Mouse (Mus musculus) MEL (cell line): ENCODE measurements around the gene Arrb1. TPM values are rescaled to one million over a fixed set of nuclear protein-coding genes. Genes with fewer than 3 reads are reported as not detected.

ENCODE experiments used
- DNase-seq: peaks from one replicate; pipeline ENCODE4 v3.0.0; 2011; ENCODE audit warnings: low read depth, low spot score
- H3K27ac ChIP-seq: 2 replicates; pipeline ENCODE4 v1.5.1; 2012; ENCODE audit warnings: low read depth, mild to moderate bottlenecking, control low read depth, low read length, moderate library complexity; ENCODE audit not compliant: control insufficient read depth
- H3K27me3 ChIP-seq, 2 experiments: fragments of 150-350 bp in 1 of 2; sonication (generic) in 1 of 2; 2 replicates each; pipeline ENCODE4 v1.6.1; 2012; ENCODE audit warnings: low read length in 2 of 2, mild to moderate bottlenecking in 2 of 2, improper control_type of control experiment in 1 of 2, moderate library complexity in 1 of 2; ENCODE audit not compliant: insufficient read depth in 2 of 2, control insufficient read depth in 1 of 2
- H3K36me3 ChIP-seq, 2 experiments: 2 replicates each; pipeline ENCODE4 v1.6.1; 2012 to 2014; ENCODE audit warnings: low read length in 2 of 2, improper control_type of control experiment in 1 of 2, inconsistent platforms in 1 of 2, mild to moderate bottlenecking in 1 of 2; ENCODE audit not compliant: insufficient read depth in 2 of 2, control insufficient read depth in 1 of 2
- H3K4me1 ChIP-seq, 2 experiments: fragments of 150-350 bp in 1 of 2; sonication (generic) in 1 of 2; 2 replicates each; pipeline ENCODE4 v1.6.1; 2012; ENCODE audit warnings: low read length in 2 of 2, improper control_type of control experiment in 1 of 2, mild to moderate bottlenecking in 1 of 2; ENCODE audit not compliant: insufficient read depth in 2 of 2, control insufficient read depth in 1 of 2
- H3K4me3 ChIP-seq, 2 experiments: fragments of 150-350 bp in 1 of 2; sonication (generic) in 1 of 2; 2 replicates each; pipeline ENCODE4 v1.5.1; 2012; ENCODE audit warnings: low read depth in 2 of 2, low read length in 2 of 2, mild to moderate bottlenecking in 2 of 2, moderate library complexity in 2 of 2, control low read depth in 1 of 2, improper control_type of control experiment in 1 of 2; ENCODE audit not compliant: control insufficient read depth in 1 of 2, insufficient read depth in 1 of 2
- H3K79me2 ChIP-seq: 2 replicates; pipeline ENCODE4 v1.6.1; 2012; ENCODE audit warnings: mild to moderate bottlenecking, low read length, moderate library complexity; ENCODE audit not compliant: control insufficient read depth, poor library complexity, insufficient read depth
- H3K9ac ChIP-seq: 2 replicates; pipeline ENCODE4 v1.6.1; 2012; ENCODE audit warnings: low read depth, mild to moderate bottlenecking, control low read depth, low read length, moderate library complexity; ENCODE audit not compliant: control insufficient read depth, poor library complexity, severe bottlenecking
- H3K9me3 ChIP-seq: fragments of 150-350 bp; sonication (generic); replicated peaks from 2 replicates; pipeline ENCODE4 v1.6.1; 2012; ENCODE audit warnings: mild to moderate bottlenecking, low read length, improper control_type of control experiment, moderate library complexity; ENCODE audit not compliant: insufficient read depth
- ELF1 ChIP-seq: IDR thresholded peaks from 2 replicates; pipeline ENCODE4 v1.6.1; 2014; ENCODE audit warnings: low read depth, mild to moderate bottlenecking, inconsistent platforms, low read length, improper control_type of control experiment, moderate library complexity
- JUND ChIP-seq: IDR thresholded peaks from 2 replicates; pipeline ENCODE4 v1.6.1; 2011; ENCODE audit warnings: low read depth, mild to moderate bottlenecking, improper control_type of control experiment, low read length
- RCOR1 ChIP-seq: IDR thresholded peaks from 2 replicates; pipeline ENCODE4 v1.6.1; 2012; ENCODE audit warnings: low read depth, mild to moderate bottlenecking, inconsistent platforms, low read length, improper control_type of control experiment
- SMC3 ChIP-seq: IDR thresholded peaks from 2 replicates; pipeline ENCODE4 v1.6.1; 2011; ENCODE audit warnings: low read depth, low read length, improper control_type of control experiment
- TBP ChIP-seq: IDR thresholded peaks from 2 replicates; pipeline ENCODE4 v1.8.0; 2011; ENCODE audit warnings: low read depth, low read length, improper control_type of control experiment
- USF1 ChIP-seq: IDR thresholded peaks from 2 replicates; pipeline ENCODE4 v1.6.1; 2014; ENCODE audit warnings: low read depth, mild to moderate bottlenecking, inconsistent platforms, low read length, improper control_type of control experiment, moderate library complexity
- ZNF384 ChIP-seq: IDR thresholded peaks from 2 replicates; pipeline ENCODE4 v1.6.1; 2012; ENCODE audit warnings: low read depth, mild to moderate bottlenecking, inconsistent platforms, low read length, improper control_type of control experiment
- polyA plus RNA-seq, 2 experiments: library from polyadenylated mRNA; stranded (reverse) in 1 of 2; unstranded in 1 of 2; fragments of >175 nt in 1 of 2; fragments of >200 nt in 1 of 2; gene quantifications; 2 replicates each; pipeline versions ENCODE4 v1.2.1 to v1.2.4; 2012; ENCODE audit warnings: low replicate concordance in 2 of 2, low read depth in 1 of 2; ENCODE audit not compliant: insufficient read length in 2 of 2, insufficient read depth in 1 of 2, missing spikeins in 1 of 2
- total RNA-seq: library from RNA; depleted of rRNA; stranded (reverse); fragments of 300-350 nt; gene quantifications from 2 replicates; pipeline ENCODE4 v1.2.3, GENCODE M21; 2012

Arrb1 gene
- total and polyA plus RNA-seq, 3 experiments, result 27.0 to 67.7 (median 62.7) TPM

- Histone ChIP-seq H3K79me2 (peaks cover under 1% of the 10 kb centered on the region; the same call in 1 of the 2 replicates), H3K9me3 (no peaks in the 10 kb centered on the region), H3K27me3 (no peaks in the 10 kb centered on the region), H3K36me3 (peaks cover 0 to 9% of the 10 kb centered on the region in 2 experiments; a peak in 3 of 4 replicates)
- peak; percentile 68 for DNase-seq
- TF ChIP-seq USF1 (no peak), ELF1 (peak; percentile 55; the same call in 1 of the 2 replicates)
- TF ChIP-seq, all 39 proteins: peak for 1
- Histone ChIP-seq H3K4me3 (no peak overlapping the region), H3K27ac (peak overlapping the region; percentile 50; the same call in 1 of the 2 replicates), H3K4me1 (peaks cover 6 to 12% of the 10 kb centered on the region in 2 experiments), H3K9ac (peak overlapping the region; percentile 18; the same call in 1 of the 2 replicates)
Measured at GRCm38 (mm10) chr7:99545885-99546745, 10.8 kb downstream of the Arrb1 start.

DNA sequence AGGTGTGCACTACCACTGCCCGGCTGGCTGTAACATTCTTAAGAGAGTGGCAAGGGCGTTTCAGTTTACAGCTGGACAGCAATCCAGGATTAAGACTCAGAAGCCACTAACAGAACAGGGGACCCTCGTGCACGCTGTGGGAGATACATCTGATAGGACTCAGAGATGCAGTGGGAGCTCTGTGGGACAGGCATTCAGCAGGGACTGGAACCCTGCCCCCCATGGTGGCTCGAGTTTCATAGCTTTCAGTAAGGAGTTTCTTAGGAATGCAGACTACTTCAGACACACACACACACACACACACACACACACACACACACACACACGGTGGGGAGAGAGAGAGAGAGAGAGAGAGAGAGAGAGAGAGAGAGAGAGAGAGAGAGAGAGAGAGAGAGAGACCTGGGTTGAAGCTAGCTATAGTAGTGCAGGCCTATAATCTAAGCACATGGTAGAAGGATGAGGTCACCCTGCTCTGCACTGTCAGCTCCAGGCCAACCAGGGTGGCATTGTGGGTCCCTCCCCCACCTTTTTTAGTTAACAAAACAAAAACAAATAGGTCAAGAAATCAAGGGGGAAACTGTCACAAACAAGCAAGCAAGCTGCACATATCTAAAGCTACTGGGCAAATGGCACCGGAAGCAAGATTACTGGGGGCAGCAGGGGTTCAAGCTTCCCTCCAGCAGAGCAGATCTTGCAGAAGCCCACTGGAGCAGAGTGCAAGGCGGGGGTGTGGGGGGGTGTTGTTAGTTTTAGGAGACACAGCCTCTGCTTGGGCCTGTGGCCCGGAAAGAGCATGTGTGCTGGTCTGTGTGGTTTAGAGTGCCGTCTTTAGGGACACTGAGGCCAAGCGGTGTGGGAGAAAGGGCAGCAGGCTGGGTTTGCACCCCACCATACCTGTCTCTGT lies 12.6 kb downstream of the Arrb1 start:
- TF ChIP-seq ZNF384, result no peak
- TF ChIP-seq JUND, result no peak
- TF ChIP-seq RCOR1, result no peak
- no peak for TF ChIP-seq SMC3
- no peak for TF ChIP-seq ELF1
- Histone ChIP-seq H3K79me2 (no peaks in the 10 kb centered on the region), H3K27ac (no peak overlapping the region), H3K9ac (no peak overlapping the region), H3K4me3 (no peak overlapping the region), H3K27me3 (no peaks in the 10 kb centered on the region), H3K4me1 (peaks cover 6 to 12% of the 10 kb centered on the region in 2 experiments), H3K36me3 (peaks cover 0 to 9% of the 10 kb centered on the region in 2 experiments), H3K9me3 (no peaks in the 10 kb centered on the region)
- DNase-seq, result no peak

GRCm38 (mm10) chr7:99549668-99550067 lies 14.4 kb downstream of the Arrb1 start:
- Histone ChIP-seq H3K27ac (no peak overlapping the region), H3K79me2 (no peaks in the 10 kb centered on the region; the same call in 1 of the 2 replicates), H3K9ac (no peak overlapping the region), H3K4me1 (peaks cover 6 to 12% of the 10 kb centered on the region in 2 experiments), H3K27me3 (no peaks in the 10 kb centered on the region), H3K9me3 (no peaks in the 10 kb centered on the region), H3K4me3 (no peak overlapping the region), H3K36me3 (peaks cover 0 to 9% of the 10 kb centered on the region in 2 experiments)
- DNase-seq, result no peak
- TF ChIP-seq SMC3, result no peak
- TF ChIP-seq TBP, result 0 out of 2 replicates have a peak, but pooled peaks have one; percentile 22
